In genomic region chr8:26380668-26381067, GRCm38 (mm10) we compare ENCODE assay signal across 7 mouse cellular contexts.
A peak's percentile ranks its signal among the peaks of the same experiment; 100 is the strongest.
DNase-seq lines count a peak whose midpoint lies in the region.

No protein-coding gene starts in this region.

- DNase-seq in 3134 (ENCODE audit: extremely low read depth, insufficient read length, low spot score) (peak; percentile 15), 3T3-L1 (ENCODE audit: low read depth, low spot score) (peak; percentile 78)
- DNase-seq in adrenal gland, postnatal 36 days, result peak; percentile 60 to 76
- peak; percentile 40 for DNase-seq in fibroblast of lung, adult 2 months (ENCODE audit: low read depth)
- peak; percentile 78 for DNase-seq in kidney, postnatal 14 days
- peak; percentile 20 to 39 for DNase-seq in lung, adult 18-20 months
- peak; percentile 61 for DNase-seq in skeletal muscle tissue, adult 2 months (ENCODE audit: low read depth, low spot score)

Comparison
In these comparisons a context has a peak if more than half of its experiments do, and no peak if none do; other contexts are left out.
1. Peak in every context shown above with its lines: DNase-seq.
2. DNase-seq: peak in every context shown above with its lines; median percentile 78 in 3T3-L1; 78 in kidney, postnatal 14 days; 68 in adrenal gland, postnatal 36 days; 61 in skeletal muscle tissue, adult 2 months; 40 in fibroblast of lung, adult 2 months; 30 in lung, adult 18-20 months; 15 in 3134.